Mouse (Mus musculus) B cell, adult (primary cell): ENCODE measurements around the gene Orc3. TPM values are rescaled to one million over a fixed set of nuclear protein-coding genes. Genes with fewer than 3 reads are reported as not detected.

ENCODE experiments used
- total RNA-seq: library from RNA; stranded (reverse); gene quantifications from 4 replicates; pipeline ENCODE4 v1.2.4, GENCODE M21; 2023; ENCODE audit not compliant: inconsistent age

Gene Orc3
- total RNA-seq: 88.7 to 95.9 TPM (median 95.0 TPM) in 4 replicates

GRCm38 (mm10) chr4:34614630-34615094, at the start of gene Orc3, which contains the start of gene Rars2:
Orc3 (minus strand) TSS chr4:34614944.
Rars2 (plus strand) TSS chr4:34614957.

DNA sequence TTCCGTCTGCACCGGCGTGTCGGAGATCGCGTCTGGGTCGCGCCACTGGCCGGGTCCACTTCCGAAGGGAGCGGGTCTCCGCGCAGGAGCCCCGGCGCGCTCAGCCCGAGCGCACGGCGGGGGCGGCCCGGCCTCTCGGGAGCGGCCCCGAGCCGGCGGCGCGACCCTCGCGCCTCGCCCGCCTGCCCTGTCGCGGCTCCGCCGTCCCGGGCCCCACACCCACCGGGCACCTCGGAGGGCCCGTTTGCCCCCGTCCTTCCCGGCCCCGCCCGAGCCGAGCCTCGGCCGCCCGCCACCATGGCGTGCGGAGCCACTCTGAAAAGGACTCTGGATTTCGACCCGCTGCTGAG, 64.0 kb downstream of the Orc3 start, which contains the start of gene Akirin2:
Gene Akirin2, plus strand, starts transcription at position 190 of the 350 bp plus-strand sequence.

Other genes with a start within 250 kb of the Orc3 start
- gene Akirin2, start 64.0 kb downstream of the Orc3 start, total RNA-seq: 55.0 to 66.8 TPM (median 61.4 TPM) in 4 replicates
- 20.1 to 33.5 TPM (median 25.8 TPM) in 4 replicates for gene Rars2, start within 50 bp of the Orc3 start, total RNA-seq
- gene Slc35a1, start 72.5 kb upstream of the Orc3 start, total RNA-seq: 15.3 to 20.1 TPM (median 16.3 TPM) in 4 replicates
- 0.90 TPM in 1 of 4 replicates, not detected in the others for gene Cfap206, start 115.3 kb upstream of the Orc3 start, total RNA-seq
- gene Gm136, start 141.3 kb upstream of the Orc3 start, total RNA-seq: not detected in 4 replicates
- 10.2 to 18.2 TPM (median 13.0 TPM) in 4 replicates for gene Smim8, start 163.5 kb upstream of the Orc3 start, total RNA-seq